Mouse (Mus musculus): ENCODE results near the gene Slc46a1. TPM values are rescaled to one million over a fixed set of nuclear protein-coding genes. Genes with fewer than 3 reads are reported as not detected.

Slc46a1 gene
- polyA plus RNA-seq, 1 experiment from 2014 or later, result 14.5 TPM

DNA sequence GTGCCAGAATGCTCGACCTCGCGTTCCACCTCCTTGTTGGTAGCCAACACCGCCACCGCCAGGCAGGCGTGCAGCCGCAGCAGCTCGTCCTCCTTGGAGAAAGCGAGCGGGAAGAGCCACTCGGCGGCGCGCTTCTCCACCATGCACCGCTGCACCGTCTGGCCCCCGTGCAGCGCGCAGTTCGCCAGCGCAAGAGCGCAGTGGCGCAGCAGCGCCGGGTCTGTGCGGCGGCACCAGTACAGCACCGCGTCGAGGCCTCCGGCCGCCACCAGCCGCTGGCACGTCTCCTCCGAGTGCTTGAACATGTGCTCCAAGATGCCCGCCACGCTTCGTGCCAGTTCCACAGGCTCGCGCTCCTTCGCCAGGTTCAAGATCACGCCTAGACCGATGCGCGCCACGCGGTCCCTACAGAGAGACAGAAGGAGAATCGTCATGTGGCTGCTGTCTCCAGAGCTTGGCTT lies 25.3 kb downstream of the Slc46a1 start:
- H3K4me1 ChIP-seq (replicated peaks; ENCODE audit: control insufficient read depth, insufficient read depth, low read length), result 0 out of 2 replicates have a peak, but pooled peaks cover 7% of the 10 kb centered on the region
- H3K4me2 ChIP-seq (replicated peaks; ENCODE audit: low read depth, low read length), result peak overlapping the region; percentile 43
- peak overlapping the region; percentile 22; the same call in 1 of the 2 replicates for H3K4me3 ChIP-seq (ENCODE audit: low read depth, low read length)
- H3K27ac ChIP-seq (ENCODE audit: low read depth, low read length), result no peak overlapping the region
- ATAC-seq (ENCODE audit: low FRiP score) (0 out of 2 replicates have a peak, but pooled peaks have one; percentile 54), DNase-seq (ENCODE audit: low spot score) (peak; percentile 75)
- H3K36me3 ChIP-seq (ENCODE audit: control insufficient read depth, insufficient read depth, low read length), result no peaks in the 10 kb centered on the region
- H3K9me3 ChIP-seq (ENCODE audit: control insufficient read depth, low read length), result no peaks in the 10 kb centered on the region
- peaks cover 50% of the 10 kb centered on the region for H3K27me3 ChIP-seq (ENCODE audit: control insufficient read depth, insufficient read depth, low read length)
- WGBS, result 12% methylated on average over 46 of the region's 48 CpGs
- peak overlapping the region; percentile 23; the same call in 1 of the 2 replicates for H3K9ac ChIP-seq (ENCODE audit: low read depth, low read length)

- ATAC-seq (ENCODE audit: low FRiP score) (no peak), DNase-seq (ENCODE audit: low spot score) (peak; percentile 53)
- Histone ChIP-seq H3K27ac (ENCODE audit: low read depth, low read length) (no peak overlapping the region), H3K36me3 (ENCODE audit: control insufficient read depth, insufficient read depth, low read length) (no peaks in the 10 kb centered on the region), H3K9me3 (ENCODE audit: control insufficient read depth, low read length) (no peaks in the 10 kb centered on the region), H3K27me3 (ENCODE audit: control insufficient read depth, insufficient read depth, low read length) (peaks cover 20% of the 10 kb centered on the region), H3K9ac (ENCODE audit: low read depth, low read length) (0 out of 2 replicates have a peak overlapping the region, but pooled peaks have one; percentile 23), H3K4me3 (ENCODE audit: low read depth, low read length) (no peak overlapping the region), H3K4me2 (replicated peaks; ENCODE audit: low read depth, low read length) (peak overlapping the region; percentile 76), H3K4me1 (replicated peaks; ENCODE audit: control insufficient read depth, insufficient read depth, low read length) (0 out of 2 replicates have a peak, but pooled peaks cover 3% of the 10 kb centered on the region)
- WGBS, result 4% methylated on average over 6 of the region's 6 CpGs
These were observed 30.4 kb downstream of the Slc46a1 start for GRCm38 (mm10) chr11:78495904-78496303.

DNA sequence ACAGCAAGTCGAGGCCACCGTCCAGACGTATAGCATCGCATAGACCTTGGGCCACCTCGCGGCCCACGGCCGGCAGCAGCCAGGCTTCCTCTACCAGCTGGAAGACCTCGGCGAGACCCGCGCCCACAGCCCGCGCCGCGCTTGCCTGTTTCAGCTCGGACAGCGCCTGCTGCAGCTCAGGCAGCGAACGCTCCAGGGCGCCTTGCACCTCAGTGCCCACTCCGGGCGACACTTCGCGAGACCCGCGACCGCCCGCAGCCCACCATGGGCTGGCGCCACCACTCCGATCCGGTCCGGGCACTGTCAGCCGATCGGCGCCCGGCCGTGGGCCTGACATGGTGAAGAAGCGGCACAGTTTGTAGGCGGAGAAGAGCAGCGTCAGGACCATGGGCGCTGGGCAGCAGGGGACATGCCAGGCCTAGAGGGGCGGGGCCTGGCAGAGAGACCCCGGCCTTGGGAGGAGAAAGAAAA lies 31.6 kb downstream of the Slc46a1 start:
- H3K4me3 ChIP-seq (ENCODE audit: low read depth, low read length), result peak overlapping the region; percentile 60
- H3K27ac ChIP-seq (ENCODE audit: low read depth, low read length), result peak overlapping the region; percentile 80
- peak overlapping the region; percentile 76 for H3K4me2 ChIP-seq (replicated peaks; ENCODE audit: low read depth, low read length)
- peak; percentile 66 for DNase-seq (ENCODE audit: low spot score)
- peak; percentile 79 for ATAC-seq (ENCODE audit: low FRiP score)
- H3K9me3 ChIP-seq (ENCODE audit: control insufficient read depth, low read length), result no peaks in the 10 kb centered on the region
- H3K4me1 ChIP-seq (replicated peaks; ENCODE audit: control insufficient read depth, insufficient read depth, low read length), result no peaks in the 10 kb centered on the region
- WGBS, result under 1% methylated on average over 44 of the region's 44 CpGs
- peak overlapping the region; percentile 64 for H3K9ac ChIP-seq (ENCODE audit: low read depth, low read length)
- no peaks in the 10 kb centered on the region for H3K36me3 ChIP-seq (ENCODE audit: control insufficient read depth, insufficient read depth, low read length)
- peaks cover 10% of the 10 kb centered on the region for H3K27me3 ChIP-seq (ENCODE audit: control insufficient read depth, insufficient read depth, low read length)

DNA sequence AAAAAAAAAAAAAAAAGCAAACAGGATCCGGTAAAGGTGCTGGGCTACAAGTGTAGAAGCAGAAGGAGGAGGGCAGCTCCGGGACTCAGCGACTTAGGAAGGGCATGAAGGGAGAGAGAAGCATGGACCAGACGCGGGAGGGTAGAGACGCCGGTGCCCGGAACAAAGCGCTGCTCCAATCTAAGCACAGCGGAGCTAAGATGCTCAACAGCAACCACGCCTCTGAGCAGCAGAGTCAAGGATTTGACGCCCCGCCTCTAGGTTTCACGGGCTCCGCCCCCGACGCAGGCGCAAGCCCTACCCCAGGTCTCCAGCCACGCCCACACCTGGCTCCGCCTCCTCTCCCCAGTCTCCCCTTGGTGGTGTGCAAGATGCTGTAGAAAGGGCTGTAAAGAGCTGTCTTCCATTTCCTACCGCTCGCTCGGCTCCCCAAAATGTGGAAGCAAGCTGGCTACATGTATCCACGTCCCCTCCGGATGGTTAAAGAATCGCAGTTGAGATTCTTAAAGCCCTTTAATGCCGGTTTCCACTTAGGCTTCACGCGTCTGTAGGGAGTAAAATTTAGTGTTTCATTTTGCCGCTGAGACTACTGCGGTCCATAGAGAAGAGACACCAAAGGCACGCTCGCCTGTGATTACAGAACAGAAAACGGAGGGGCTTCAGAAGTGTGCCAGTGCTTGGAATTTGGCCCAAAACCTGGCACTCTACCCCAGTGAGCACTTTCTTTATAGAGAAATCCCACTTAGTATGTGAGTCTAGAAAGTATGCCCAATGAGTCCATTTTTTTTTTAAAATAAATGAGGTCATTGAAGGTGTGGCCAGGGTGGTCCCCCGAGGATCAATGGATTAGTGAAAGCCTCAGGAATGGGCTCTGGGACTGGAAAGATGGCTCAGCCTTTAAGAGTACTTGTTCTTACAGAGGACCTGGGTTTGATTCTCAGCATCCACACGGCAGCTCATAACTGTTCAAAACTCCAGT lies 32.3 kb downstream of the Slc46a1 start, which contains the start of gene Sarm1:
Sarm1 (minus strand) TSS at position 211 of the 979 bp plus-strand sequence.
- peak; percentile 98 for DNase-seq (ENCODE audit: low spot score)
- peaks cover 10% of the 10 kb centered on the region for H3K27me3 ChIP-seq (ENCODE audit: control insufficient read depth, insufficient read depth, low read length)
- 3% methylated on average over 36 of the region's 36 CpGs for WGBS
- peak within 1 kb of the TSS; percentile 76 for H3K4me2 ChIP-seq (replicated peaks; ENCODE audit: low read depth, low read length)
- no peaks in the 10 kb centered on the region for H3K4me1 ChIP-seq (replicated peaks; ENCODE audit: control insufficient read depth, insufficient read depth, low read length)
- peak within 1 kb of the TSS; percentile 80 for H3K27ac ChIP-seq (ENCODE audit: low read depth, low read length)
- H3K36me3 ChIP-seq (ENCODE audit: control insufficient read depth, insufficient read depth, low read length), result no peaks in the 10 kb centered on the region
- peak within 1 kb of the TSS; percentile 60 for H3K4me3 ChIP-seq (ENCODE audit: low read depth, low read length)
- peak; percentile 97 for ATAC-seq (ENCODE audit: low FRiP score)
- no peaks in the 10 kb centered on the region for H3K9me3 ChIP-seq (ENCODE audit: control insufficient read depth, low read length)
- H3K9ac ChIP-seq (ENCODE audit: low read depth, low read length), result peak within 1 kb of the TSS; percentile 64

GRCm38 (mm10) chr11:78499004-78499403 lies 33.5 kb downstream of the Slc46a1 start, which contains the start of gene Vtn:
Gene Vtn, plus strand, starts transcription at chr11:78499091.
- Histone ChIP-seq H3K36me3 (ENCODE audit: control insufficient read depth, insufficient read depth, low read length) (no peaks in the 10 kb centered on the region), H3K4me1 (replicated peaks; ENCODE audit: control insufficient read depth, insufficient read depth, low read length) (no peaks in the 10 kb centered on the region), H3K27ac (ENCODE audit: low read depth, low read length) (peak within 1 kb of the TSS; percentile 61), H3K4me2 (replicated peaks; ENCODE audit: low read depth, low read length) (peak within 1 kb of the TSS; percentile 76), H3K9me3 (ENCODE audit: control insufficient read depth, low read length) (no peaks in the 10 kb centered on the region), H3K4me3 (ENCODE audit: low read depth, low read length) (peak within 1 kb of the TSS; percentile 60), H3K27me3 (ENCODE audit: control insufficient read depth, insufficient read depth, low read length) (peaks cover 10% of the 10 kb centered on the region), H3K9ac (ENCODE audit: low read depth, low read length) (peak within 1 kb of the TSS; percentile 64; the same call in 1 of the 2 replicates)
- DNase-seq (ENCODE audit: low spot score) (no peak), ATAC-seq (ENCODE audit: low FRiP score) (no peak)
- 51% methylated on average over 7 of the region's 7 CpGs for WGBS

DNA sequence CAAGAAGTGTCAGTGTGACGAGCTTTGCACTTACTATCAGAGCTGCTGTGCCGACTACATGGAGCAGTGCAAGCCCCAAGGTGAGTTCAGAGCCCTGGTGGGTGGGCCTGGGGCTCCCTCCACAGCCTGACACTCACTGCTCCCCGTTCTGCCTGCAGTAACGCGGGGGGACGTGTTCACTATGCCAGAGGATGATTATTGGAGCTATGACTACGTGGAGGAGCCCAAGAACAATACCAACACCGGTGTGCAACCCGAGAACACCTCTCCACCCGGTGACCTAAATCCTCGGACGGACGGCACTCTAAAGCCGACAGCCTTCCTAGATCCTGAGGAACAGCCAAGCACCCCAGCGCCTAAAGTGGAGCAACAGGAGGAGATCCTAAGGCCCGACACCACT lies 34.0 kb downstream of the Slc46a1 start:
- Histone ChIP-seq H3K4me1 (replicated peaks; ENCODE audit: control insufficient read depth, insufficient read depth, low read length) (no peaks in the 10 kb centered on the region), H3K4me2 (replicated peaks; ENCODE audit: low read depth, low read length) (peak overlapping the region; percentile 14; the same call in 1 of the 2 replicates), H3K9me3 (ENCODE audit: control insufficient read depth, low read length) (no peaks in the 10 kb centered on the region), H3K4me3 (ENCODE audit: low read depth, low read length) (no peak overlapping the region), H3K36me3 (ENCODE audit: control insufficient read depth, insufficient read depth, low read length) (no peaks in the 10 kb centered on the region), H3K27ac (ENCODE audit: low read depth, low read length) (no peak overlapping the region; the same call in 1 of the 2 replicates), H3K9ac (ENCODE audit: low read depth, low read length) (0 out of 2 replicates have a peak overlapping the region, but pooled peaks have one; percentile 11), H3K27me3 (ENCODE audit: control insufficient read depth, insufficient read depth, low read length) (peaks cover 10% of the 10 kb centered on the region)
- ATAC-seq (ENCODE audit: low FRiP score) (no peak), DNase-seq (ENCODE audit: low spot score) (no peak)
- 53% methylated on average over 16 of the region's 16 CpGs for WGBS

GRCm38 (mm10) chr11:78500623-78501202 lies 35.2 kb downstream of the Slc46a1 start:
- no peak overlapping the region for H3K4me2 ChIP-seq (replicated peaks; ENCODE audit: low read depth, low read length)
- H3K4me3 ChIP-seq (ENCODE audit: low read depth, low read length), result no peak overlapping the region
- DNase-seq (ENCODE audit: low spot score) (no peak), ATAC-seq (ENCODE audit: low FRiP score) (no peak)
- WGBS, result 83% methylated on average over 9 of the region's 9 CpGs
- no peaks in the 10 kb centered on the region for H3K4me1 ChIP-seq (replicated peaks; ENCODE audit: control insufficient read depth, insufficient read depth, low read length)
- no peaks in the 10 kb centered on the region for H3K9me3 ChIP-seq (ENCODE audit: control insufficient read depth, low read length)
- peaks cover 8% of the 10 kb centered on the region for H3K27me3 ChIP-seq (ENCODE audit: control insufficient read depth, insufficient read depth, low read length)
- no peaks in the 10 kb centered on the region for H3K36me3 ChIP-seq (ENCODE audit: control insufficient read depth, insufficient read depth, low read length)
- H3K27ac ChIP-seq (ENCODE audit: low read depth, low read length), result no peak overlapping the region
- H3K9ac ChIP-seq (ENCODE audit: low read depth, low read length), result no peak overlapping the region

GRCm38 (mm10) chr11:78501529-78501928 lies 36.0 kb downstream of the Slc46a1 start:
- peaks cover under 1% of the 10 kb centered on the region; the same call in 1 of the 2 replicates for H3K27me3 ChIP-seq (ENCODE audit: control insufficient read depth, insufficient read depth, low read length)
- H3K36me3 ChIP-seq (ENCODE audit: control insufficient read depth, insufficient read depth, low read length), result no peaks in the 10 kb centered on the region
- no peaks in the 10 kb centered on the region for H3K4me1 ChIP-seq (replicated peaks; ENCODE audit: control insufficient read depth, insufficient read depth, low read length)
- ATAC-seq (ENCODE audit: low FRiP score), result no peak
- no peak overlapping the region for H3K4me3 ChIP-seq (ENCODE audit: low read depth, low read length)
- no peak overlapping the region for H3K4me2 ChIP-seq (replicated peaks; ENCODE audit: low read depth, low read length)
- no peaks in the 10 kb centered on the region for H3K9me3 ChIP-seq (ENCODE audit: control insufficient read depth, low read length)
- no peak for DNase-seq (ENCODE audit: low spot score)
- no peak overlapping the region for H3K27ac ChIP-seq (ENCODE audit: low read depth, low read length)
- WGBS, result 83% methylated on average over 20 of the region's 20 CpGs
- H3K9ac ChIP-seq (ENCODE audit: low read depth, low read length), result no peak overlapping the region
